Mouse (Mus musculus) granulocyte monocyte progenitor cell, adult 5-6 weeks (primary cell): Measurements from ENCODE around the gene Tmem72. TPM values are rescaled to one million over a fixed set of nuclear protein-coding genes. Genes with fewer than 3 reads are reported as not detected.

ENCODE experiments used
- ATAC-seq: replicated peaks from 2 replicates; pipeline ENCODE4 v1.8.0; 2016; ENCODE audit warnings: mild to moderate bottlenecking, moderate TSS enrichment, inconsistent platforms; ENCODE audit not compliant: poor library complexity, severe bottlenecking
- total RNA-seq, 2 experiments: library from RNA; stranded (forward) in 1 of 2; stranded (reverse) in 1 of 2; fragments of 200-712, 200-1000 nt in 1 of 2; fragments of >200 nt in 1 of 2; fragmentation: Nextera tagmentation in 1 of 2; gene quantifications; 2 replicates each; pipeline ENCODE4 v1.2.3; 2014 to 2017

The Tmem72 gene
- total RNA-seq (2014; fragmentation: Nextera tagmentation) = 0.11 and 0.24 TPM in 2 replicates
- total RNA-seq (2017) = under 0.01 and 0.04 TPM in 2 replicates

DNA sequence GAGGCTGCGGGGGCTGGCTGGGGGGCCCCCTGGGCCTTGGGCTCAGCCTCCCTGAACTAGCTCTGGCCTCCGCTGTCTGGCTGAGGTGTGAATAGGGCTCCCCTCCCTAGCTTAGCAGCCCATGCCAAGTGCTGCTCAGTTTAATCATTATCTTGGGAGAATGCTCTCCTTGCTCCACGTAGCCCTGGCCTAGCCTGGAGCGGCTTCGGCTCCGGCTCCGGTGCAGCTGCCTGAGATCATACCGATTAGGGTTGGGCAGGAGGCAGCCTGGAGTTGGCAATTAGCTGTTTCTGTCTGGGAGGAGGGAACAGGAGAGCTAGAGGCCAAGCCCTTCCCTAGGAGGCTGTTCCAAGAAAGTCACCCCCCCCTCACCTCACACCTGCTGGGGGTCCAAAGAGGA, at the start of gene Tmem72:
Gene Tmem72, minus strand, starts transcription at position 248 of the 400 bp plus-strand sequence.
- no peak for ATAC-seq

DNA sequence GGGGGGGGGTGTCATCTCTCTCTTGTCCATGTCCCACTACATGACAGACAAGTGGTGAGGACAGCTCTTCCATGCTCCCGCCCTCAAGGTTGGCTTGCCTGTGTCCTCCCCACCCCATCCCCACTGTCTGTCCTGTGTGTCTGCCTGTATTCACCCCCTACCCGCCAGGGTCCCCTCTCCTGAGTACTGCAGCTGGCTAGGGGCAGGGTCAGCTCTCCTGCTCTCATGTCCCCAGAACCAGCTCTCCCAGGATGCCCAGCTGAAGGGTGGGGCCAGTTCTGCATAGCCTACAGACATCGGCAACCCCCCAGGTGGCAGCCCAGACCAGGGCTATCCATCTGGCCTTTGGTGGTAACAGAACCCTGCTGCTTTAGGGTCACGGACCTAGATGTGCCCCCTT, 47.8 kb upstream of the Tmem72 start:
- no peak for ATAC-seq

DNA sequence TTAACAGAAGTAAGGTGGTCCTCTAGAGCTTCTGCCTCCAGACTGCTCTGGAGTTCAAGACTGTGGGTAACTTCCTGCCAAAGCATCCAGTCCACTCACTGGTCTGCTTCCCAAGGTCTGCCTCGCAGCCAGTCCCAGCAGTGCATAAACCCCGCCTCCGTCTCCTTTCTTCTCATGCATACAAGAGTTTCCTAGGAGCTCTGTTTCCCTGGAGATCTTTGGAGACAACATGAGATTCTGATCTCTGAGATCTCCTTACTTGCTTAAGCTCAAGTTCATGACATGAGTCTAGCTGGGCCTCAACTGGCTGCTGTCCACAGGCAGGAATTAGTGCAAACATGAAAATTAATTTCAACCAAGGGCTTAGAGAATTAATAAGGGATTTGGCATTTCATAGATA, 45.6 kb upstream of the Tmem72 start:
- ATAC-seq = no peak

DNA sequence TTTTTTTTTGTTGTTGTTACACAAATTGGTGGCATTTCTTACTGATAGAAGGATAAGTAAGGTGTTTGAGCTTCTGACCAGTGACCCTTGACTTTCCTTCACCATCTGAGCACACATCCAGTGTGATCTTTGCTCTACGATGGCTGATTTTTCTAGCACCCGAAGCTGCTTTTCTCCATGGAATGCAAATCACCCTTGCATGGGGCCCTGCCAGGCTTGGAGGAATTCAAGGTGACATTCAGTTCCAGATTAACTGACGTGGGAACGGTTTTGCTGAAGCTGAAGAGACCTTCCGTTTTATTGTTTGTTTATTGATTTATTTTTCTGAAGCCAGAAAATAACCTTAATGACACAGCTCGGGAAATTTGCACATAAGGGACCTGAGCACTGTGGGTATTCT, 43.5 kb upstream of the Tmem72 start:
- ATAC-seq = no peak

DNA sequence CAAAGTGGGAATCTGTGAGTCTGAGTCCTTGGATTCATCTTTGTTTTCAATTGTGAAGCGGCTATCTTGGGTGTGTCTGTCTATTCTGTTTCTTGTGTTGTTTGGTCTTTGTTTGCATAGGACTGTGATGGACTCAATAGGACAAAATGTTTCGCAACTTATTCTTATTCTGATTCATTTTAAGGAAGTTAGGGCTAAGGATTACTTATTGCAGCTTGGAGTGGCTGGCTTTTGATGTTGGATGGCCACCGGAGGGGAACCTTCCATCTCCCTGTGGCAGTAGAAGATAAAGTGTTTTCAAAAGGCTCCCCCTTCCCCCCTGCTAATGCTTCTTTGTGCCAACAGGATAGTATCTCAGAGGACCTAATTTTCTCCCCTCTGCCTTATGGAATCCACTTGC, 39.7 kb upstream of the Tmem72 start:
- ATAC-seq = peak; percentile 93

DNA sequence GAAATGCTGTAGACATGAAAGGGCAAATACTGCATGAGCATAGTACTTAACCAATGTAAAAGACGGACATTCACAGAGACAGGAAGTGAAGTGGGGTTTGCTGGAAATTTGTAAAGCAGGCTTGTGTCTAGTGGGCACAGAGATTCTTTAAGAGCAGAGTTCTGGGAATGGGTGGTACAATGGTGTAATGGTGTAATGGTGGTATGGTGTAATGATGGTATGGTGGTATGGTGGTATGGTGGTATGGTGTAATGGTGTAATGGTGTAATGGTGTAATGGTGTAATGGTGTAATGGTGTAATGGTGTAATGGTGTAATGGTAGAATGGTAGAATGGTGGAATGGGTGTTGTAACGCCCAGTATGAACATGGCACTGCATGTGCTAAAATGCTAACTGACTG, 21.3 kb upstream of the Tmem72 start:
- peak; percentile 60 for ATAC-seq

DNA sequence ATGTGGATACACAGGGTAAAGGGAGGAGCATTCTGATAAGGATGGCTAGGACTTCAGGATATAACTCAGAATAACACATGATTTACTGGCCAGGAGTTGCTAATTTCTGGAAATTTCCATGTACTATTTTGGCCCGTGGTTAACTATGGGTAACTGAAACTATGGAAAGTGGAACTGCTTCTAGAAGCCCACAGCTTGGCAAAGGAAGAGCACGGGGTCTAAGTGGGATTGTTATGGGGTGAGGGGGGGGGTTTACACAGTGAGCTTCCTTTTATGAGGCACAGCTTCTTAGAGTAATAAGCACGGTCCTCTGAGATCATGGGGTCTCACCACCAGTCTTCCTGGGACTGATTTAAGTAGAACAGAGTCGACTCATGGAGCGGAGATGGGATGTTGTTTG, 18.6 kb upstream of the Tmem72 start:
- peak; percentile 79 for ATAC-seq

DNA sequence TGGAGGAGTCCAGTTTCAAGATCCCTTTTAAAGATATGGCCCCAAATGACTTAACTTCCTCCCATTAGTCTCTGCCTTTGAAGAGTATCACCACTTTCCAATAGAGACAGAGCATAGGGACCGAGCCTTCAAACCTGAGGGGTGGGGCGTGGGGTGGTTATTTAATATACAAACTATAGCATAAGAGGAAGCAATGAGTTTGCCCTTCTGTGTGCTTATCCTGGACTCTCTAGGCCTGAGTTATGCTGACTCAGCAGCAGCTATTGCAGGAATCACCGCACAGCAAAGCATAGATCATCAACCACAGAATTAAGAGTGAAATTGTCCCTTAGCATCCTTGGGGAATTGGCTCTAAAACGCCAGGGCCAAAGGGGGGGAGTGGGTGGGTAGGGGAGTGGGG, 16.9 kb upstream of the Tmem72 start:
- ATAC-seq = peak; percentile 97

DNA sequence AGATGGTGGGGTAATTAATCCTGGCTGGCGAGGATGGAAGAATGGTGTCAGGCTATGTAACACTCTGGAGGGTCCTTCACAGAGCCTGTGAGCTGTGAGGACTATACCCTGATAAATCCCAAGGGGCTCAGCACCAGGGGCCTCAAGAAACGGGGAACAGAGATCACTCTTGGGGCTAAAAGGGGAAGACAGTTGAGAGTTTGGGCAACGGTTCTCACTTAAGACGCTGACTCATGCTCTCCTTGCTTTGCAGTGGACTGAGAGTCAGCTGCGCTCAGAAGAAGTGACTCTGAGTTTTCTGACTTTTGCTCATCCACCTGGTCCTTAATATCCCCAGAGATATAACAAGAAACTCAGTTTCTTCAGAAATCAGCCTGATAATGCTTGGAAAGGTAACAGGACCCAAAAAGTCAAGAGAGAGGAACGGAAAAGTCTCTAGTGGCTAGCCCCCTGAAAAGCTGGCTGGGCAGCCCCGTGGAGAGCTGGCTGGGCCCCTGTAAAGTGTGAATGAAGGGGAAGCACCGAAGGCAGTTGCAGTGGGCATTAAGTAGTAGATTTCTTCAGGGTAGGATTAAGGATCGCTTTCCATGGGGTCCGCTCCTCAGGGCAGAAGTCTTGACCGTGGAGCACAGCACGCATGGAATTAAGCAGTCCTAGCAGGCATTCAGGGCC, 7.9 kb upstream of the Tmem72 start:
- peak; percentile 94 for ATAC-seq

DNA sequence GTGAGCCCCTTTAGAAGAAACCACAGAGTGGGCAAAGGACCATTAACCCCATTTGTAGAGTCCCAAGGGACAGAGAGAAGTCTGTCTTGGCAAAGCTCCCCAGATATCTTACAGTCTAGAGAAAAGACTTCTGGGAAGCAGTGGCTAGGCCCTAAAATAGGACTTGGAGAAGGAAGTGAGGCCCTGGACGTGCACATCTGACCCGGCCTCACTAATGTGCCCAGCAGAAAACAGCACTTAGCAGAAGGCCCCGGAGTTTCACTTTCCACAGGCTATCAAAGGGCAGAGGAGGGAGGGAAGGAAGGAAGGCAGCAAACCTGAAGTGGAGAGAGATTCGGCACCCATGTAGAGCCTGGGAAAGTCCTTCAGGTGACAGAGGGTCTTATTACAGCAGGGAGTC, 2.2 kb upstream of the Tmem72 start:
- ATAC-seq = peak; percentile 81

DNA sequence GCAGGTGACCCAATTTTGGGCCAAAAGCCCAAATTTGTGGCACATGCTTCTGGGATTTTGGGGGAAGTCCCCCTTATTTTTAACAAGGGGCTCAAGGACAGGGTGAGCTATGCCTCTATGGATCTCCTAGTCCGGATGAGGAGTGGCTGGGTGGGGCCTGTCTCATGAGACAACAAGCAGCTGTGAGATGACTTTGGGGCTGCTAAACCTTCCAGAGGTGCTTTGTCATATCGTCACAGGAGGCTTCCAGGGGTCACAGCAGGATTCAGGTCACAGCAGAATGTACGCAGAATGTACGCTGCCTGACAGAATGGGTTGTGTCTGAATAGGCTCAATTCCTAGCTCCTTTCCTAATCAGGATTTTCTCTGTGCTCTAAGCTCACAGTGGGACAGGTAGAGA, 1.6 kb upstream of the Tmem72 start:
- ATAC-seq = no peak

DNA sequence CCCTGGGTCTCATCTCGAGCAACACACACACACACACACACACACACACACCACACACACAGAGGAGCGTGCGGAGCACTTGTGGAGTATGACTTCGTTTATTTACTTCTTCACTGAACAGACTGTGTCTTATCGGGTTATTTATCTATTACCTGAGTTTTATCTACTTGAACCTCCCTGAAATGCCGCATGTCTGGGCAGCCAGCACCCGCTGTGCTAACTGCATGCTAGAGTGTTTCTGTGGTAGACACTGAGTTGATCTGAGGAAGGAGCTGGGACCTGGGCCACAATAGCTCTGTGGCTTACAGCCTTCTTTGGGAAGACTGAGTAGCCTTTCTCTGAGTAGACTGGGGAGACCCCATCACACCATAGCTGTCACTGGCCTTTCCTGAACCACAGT, 1.1 kb upstream of the Tmem72 start:
- ATAC-seq = no peak

DNA sequence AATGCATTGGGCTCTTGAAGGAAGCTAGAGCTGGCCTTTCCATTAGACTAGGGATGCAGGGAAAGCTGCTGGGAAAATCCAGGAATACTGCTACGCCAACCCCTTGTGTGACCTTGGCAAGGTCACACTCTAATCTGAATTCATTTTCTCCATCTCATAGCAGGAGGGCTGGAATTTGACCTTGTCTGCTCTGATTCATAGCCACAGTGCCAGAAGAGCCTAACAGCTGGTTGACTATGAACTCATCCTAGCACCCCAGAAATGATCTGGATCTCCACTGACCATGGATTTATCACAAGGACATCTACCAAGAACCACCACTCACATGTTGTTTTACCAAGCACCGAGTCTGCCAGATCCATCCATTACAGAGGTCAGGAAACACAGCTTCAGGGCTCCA, 1.5 kb downstream of the Tmem72 start:
- ATAC-seq = no peak

DNA sequence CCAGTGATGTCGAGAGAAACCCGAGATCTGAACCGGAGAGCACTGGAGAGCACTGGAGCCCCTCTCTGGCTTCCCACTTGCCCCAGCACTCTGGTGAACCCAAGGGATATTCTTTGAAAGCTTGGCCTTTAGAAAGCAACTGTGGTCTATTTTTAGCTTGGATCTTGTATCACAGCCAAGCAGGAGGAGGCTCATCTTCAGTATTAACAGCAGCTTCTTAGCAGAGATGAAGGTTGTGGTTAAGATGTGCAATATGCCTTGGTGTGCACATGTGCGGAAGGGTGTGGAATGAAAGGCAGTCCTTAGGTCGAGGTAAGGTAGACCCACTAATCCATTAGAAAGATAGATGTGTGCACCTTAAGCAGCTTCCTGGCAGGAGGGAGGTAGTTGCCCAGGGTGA, 2.1 kb downstream of the Tmem72 start:
- 0 out of 2 replicates have a peak, but pooled peaks have one; percentile 20 for ATAC-seq

DNA sequence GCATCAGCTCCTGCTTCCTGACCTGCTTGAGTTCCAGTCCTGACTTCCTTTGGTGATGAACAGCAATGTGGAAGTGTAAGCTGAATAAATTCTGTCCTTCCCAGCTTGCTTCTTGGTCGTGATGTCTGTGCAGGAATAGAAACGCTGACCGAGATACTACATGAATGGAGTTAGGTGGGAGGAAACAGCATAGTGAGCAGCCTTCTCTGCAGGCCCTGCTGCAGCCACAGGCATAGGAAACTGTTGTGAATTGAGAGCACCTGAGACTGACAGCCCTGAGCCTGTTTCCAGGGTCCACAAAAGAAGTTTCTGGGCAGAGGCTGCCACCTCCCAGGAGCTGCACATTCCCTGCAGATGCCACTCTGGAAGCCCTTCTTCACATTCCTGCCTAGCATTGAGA, 2.7 kb downstream of the Tmem72 start:
- no peak for ATAC-seq

DNA sequence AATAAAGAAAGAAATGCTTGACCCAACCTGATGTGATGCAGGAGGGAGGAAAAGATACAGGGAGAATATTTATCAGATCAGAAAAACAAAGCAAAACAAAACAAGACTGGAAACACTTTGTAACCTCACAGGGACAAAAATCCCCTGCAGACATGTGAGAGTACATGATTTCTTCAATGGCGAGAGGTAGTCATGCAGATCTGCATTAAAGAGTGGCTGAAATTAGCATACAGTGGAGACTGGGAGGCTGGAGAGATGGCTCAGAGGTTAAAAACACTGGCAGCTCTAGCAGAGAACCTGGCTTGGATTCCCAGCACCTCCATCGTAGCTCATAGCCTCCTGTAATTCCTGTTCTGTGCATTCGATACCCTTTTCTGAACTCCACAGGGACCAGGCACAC, 4.2 kb downstream of the Tmem72 start:
- ATAC-seq = no peak

DNA sequence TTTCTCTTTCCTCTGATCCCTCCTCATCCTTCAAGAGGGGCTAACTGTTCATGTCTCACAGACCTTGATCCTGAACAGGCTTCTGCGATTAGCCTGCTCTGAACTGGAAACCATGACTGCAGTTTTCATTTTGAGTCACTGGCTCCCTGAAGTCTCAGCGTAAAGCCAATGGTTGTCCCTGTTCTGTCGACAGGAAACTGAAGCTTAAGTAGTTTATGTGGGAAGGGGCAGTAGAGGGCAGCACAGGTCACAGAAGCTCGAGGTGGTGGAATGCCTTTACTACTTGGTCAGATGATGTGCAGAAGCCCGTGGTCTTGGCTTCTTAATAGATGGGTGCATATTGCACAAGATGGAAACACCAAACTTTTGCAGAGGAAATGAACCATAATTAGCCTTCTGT, 4.7 kb downstream of the Tmem72 start:
- ATAC-seq = peak; percentile 90

DNA sequence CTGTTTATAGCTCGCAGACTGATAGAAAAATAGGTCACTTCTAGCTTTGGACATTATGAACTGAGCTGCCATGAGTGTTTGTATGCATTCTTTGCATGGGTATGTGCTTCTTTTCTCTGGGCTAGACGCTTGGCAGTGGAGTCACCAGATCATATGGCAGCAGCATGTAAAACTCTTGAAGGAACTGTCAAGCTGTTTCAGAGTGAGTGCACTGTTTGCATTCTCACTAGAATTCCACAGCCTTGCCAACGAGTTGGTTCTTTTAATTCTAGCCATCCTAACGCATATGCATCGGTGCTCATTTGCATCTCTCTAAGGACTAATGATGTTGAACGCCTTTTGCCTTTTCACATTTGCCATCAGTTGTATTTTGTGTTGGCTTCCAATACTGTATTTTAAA, 12.4 kb downstream of the Tmem72 start:
- no peak for ATAC-seq

DNA sequence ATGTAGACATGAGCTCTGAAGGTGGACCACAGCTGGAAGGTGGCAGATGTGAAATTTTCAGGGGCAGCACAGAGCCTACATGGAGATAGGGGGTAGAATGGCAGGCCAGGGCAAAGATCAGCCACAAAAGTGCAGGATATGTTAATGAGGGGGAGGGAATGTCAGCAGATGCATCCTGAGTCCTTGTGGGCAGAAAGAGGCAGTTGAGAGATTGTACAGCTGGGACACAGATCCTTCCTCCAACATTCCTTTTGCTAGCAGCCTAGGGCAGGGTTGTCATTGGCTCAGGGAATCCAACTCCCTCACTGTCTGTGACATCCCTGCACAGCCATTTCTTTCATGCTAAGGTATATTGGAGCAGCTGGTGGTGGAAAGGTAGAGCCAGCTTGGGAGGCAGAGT, 15.9 kb downstream of the Tmem72 start:
- peak; percentile 43 for ATAC-seq

DNA sequence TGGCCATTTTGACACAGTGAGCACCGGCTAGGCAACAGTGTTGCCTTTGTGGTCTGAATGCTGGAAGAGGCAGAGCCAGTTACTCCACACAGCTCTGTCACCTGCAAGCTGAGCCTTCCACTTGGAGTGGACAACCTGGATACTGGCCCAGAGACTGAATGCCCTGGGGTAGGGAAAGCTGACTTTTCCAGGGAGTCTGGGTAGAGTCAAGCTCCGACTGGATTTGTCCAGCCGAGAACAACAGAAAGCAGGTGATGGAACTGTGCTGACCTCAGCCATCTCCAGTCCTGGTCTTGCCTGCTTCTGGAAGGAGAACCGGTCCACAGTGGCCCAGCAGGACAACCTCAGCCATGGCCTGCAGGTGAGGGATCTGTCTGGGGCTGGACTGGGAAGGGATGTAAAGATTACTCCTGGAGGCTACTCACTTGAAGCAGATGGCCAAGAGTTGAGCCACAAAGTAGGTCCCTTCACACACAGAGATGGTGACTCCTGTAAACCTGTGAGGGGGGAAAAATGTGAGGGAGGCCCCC, 18.8 kb downstream of the Tmem72 start:
- ATAC-seq = no peak

DNA sequence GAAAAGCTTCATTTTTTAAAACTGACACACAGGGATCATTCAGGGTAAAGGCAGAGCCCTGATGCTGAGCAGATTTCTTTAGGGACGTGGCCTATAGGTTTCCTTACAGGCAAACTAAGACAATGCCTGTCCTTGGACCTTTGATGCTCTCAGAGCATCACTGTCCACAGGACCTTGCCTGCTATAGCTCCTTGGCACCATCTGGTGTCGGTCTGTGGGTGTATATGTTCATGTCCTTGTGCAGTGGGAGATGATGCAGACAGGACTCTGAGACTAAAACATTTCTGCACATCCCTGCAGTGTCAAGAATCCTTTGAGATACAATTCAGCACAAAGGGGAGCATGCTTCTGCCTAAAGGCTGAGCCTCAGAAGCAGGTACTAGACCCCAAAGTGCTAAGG, 19.3 kb downstream of the Tmem72 start:
- ATAC-seq = peak; percentile 57

DNA sequence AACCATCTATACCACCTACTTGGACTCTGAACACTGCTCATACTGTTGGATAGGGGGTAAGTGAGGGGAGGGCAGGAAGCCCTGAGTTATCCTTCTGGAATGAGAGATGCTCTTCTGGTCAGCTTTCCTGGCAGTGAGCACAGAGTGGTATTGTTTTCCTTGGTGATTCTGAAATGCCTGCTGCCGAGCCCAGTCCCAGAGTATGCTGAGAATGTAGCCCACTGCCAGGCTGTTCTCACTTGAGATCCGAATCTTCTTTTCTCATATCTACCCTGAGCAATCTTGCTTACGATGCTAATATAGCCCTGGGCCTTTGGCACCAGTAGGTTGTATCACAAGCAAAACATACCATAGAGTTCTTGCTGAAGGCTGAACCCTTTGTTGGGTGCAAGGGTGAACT, 22.4 kb downstream of the Tmem72 start:
- ATAC-seq = no peak
